In the genomic region with DNA sequence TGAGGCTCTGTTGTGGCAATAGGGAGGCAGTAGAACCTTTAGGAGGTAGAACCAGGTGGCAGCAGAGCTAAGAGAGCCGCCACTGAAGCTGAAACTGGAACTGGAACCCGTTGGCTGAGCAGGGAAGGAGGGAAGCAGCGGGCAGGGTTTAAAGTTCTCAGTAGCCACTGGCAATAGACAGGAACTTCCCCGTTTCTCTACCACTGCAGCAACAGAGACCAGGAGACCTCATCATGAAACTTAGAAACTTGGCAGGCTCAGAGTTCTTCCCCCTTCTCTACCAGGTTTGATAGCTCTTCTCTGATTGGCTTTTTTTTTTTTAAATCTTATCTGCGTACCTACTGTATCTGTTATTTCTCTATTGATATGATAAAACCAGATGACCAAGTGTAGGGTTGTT, we compare ENCODE assay signal across 19 mouse cellular contexts. TPM values are rescaled to one million over a fixed set of nuclear protein-coding genes. Genes with fewer than 3 reads are reported as not detected.
DNase-seq lines count a peak whose midpoint lies in the region; ATAC-seq and TF ChIP-seq lines count a peak whose summit lies in the region.
"Had no signal": no experiment of that assay in that cellular context is flagged by ENCODE, and none has a peak within 500 bp of the region (broad histone marks: within the 10 kb centered on the region; RNA-seq: fewer than 3 reads in every experiment).

No protein-coding gene starts in this region.

- H3K27ac ChIP-seq in bone marrow macrophage, adult 2 months (ENCODE audit: insufficient read depth, low read depth, low read length): no peak overlapping the region
- no peak overlapping the region for H3K27ac ChIP-seq in hindbrain, embryonic 11.5 days (ENCODE audit: low read depth, low read length)
- H3K27ac ChIP-seq: embryonic facial prominence, embryonic 12.5 days; forebrain, embryonic 15.5 days; heart, adult 2 months; heart, embryonic 15.5 days; hindbrain, embryonic 13.5 days; intestine, embryonic 15.5 days had no signal

- intact Hi-C loops in heart, postnatal 14 days (cut with DNase I): no loop called here

- no peak overlapping the region for H3K9ac ChIP-seq in hindbrain, embryonic 11.5 days (ENCODE audit: low read depth, low read length)
- H3K9ac ChIP-seq: embryonic facial prominence, embryonic 12.5 days; forebrain, embryonic 15.5 days; heart, embryonic 15.5 days; hindbrain, embryonic 13.5 days; intestine, embryonic 15.5 days had no signal

- no peaks in the 10 kb centered on the region for H3K27me3 ChIP-seq in hindbrain, embryonic 11.5 days (ENCODE audit: control insufficient read depth, insufficient read depth, low read length)
- H3K27me3 ChIP-seq: embryonic facial prominence, embryonic 12.5 days; forebrain, embryonic 15.5 days; heart, embryonic 15.5 days; hindbrain, embryonic 13.5 days; intestine, embryonic 15.5 days had no signal

- peak; percentile 55 for DNase-seq in heart, adult 11 months
- no peak for DNase-seq in heart, postnatal 14 days
- DNase-seq in left cerebral cortex, adult 9 months (ENCODE audit: low spot score in 2 of 2): no peak
- no peak for DNase-seq in thymus, postnatal 0 days (ENCODE audit: low spot score)
- DNase-seq in hindbrain, embryonic 11.5 days (ENCODE audit: low spot score): no peak
- DNase-seq: adrenal gland, postnatal 14 days; cerebellum, adult 2 months; cerebellum, postnatal 14 days; gastrocnemius, postnatal 36 days; heart, adult 2 months had no signal

- no peaks in the 10 kb centered on the region for H3K9me3 ChIP-seq in hindbrain, embryonic 11.5 days (ENCODE audit: control insufficient read depth, low read length)
- H3K9me3 ChIP-seq: embryonic facial prominence, embryonic 12.5 days; forebrain, embryonic 15.5 days; heart, embryonic 15.5 days; hindbrain, embryonic 13.5 days; intestine, embryonic 15.5 days had no signal

- WGBS in hindbrain, embryonic 11.5 days: 86% methylated on average over 5 of the region's 5 CpGs

- H3K4me2 ChIP-seq in hindbrain, embryonic 11.5 days (replicated peaks; ENCODE audit: low read depth, low read length): no peak overlapping the region
- H3K4me2 ChIP-seq: embryonic facial prominence, embryonic 12.5 days; forebrain, embryonic 15.5 days; heart, embryonic 11.5 days; heart, embryonic 15.5 days; hindbrain, embryonic 13.5 days; intestine, embryonic 15.5 days had no signal

- no peak for TF ChIP-seq CTCF in bone marrow macrophage, adult 2 months (IDR thresholded peaks at IDR 0.05; ENCODE audit: low read depth, low read length)

- H3K36me3 ChIP-seq in hindbrain, embryonic 11.5 days (ENCODE audit: control insufficient read depth, insufficient read depth, low read length): no peaks in the 10 kb centered on the region
- H3K36me3 ChIP-seq: embryonic facial prominence, embryonic 12.5 days; forebrain, embryonic 15.5 days; heart, embryonic 15.5 days; hindbrain, embryonic 13.5 days; intestine, embryonic 15.5 days had no signal

- peak; percentile 17 to 53; a peak in 1 of 4 replicates for ATAC-seq in hematopoietic stem cell, adult 5-6 weeks (replicated peaks in 1 of 2; ENCODE audit: insufficient read depth in 1 of 2, low FRiP score in 2 of 2, low TSS enrichment in 1 of 2, low read depth in 1 of 2, poor library complexity in 2 of 2, severe bottlenecking in 2 of 2)
- no peak for ATAC-seq in hindbrain, embryonic 11.5 days (ENCODE audit: low FRiP score)
- ATAC-seq: forebrain, embryonic 15.5 days; intestine, embryonic 15.5 days had no signal

- H3K4me3 ChIP-seq in bone marrow macrophage, adult 2 months (ENCODE audit: insufficient read depth, low read length): peak overlapping the region; percentile 24; the same call in 1 of the 2 replicates
- H3K4me3 ChIP-seq in hindbrain, embryonic 11.5 days (ENCODE audit: low read depth, low read length): no peak overlapping the region
- H3K4me3 ChIP-seq: embryonic facial prominence, embryonic 12.5 days; forebrain, embryonic 15.5 days; heart, adult 2 months; heart, embryonic 15.5 days; hindbrain, embryonic 13.5 days; intestine, embryonic 15.5 days had no signal

- H3K4me1 ChIP-seq in bone marrow macrophage, adult 2 months (ENCODE audit: control insufficient read depth, insufficient read depth, low read length): peaks cover 7% of the 10 kb centered on the region
- no peaks in the 10 kb centered on the region for H3K4me1 ChIP-seq in hindbrain, embryonic 11.5 days (replicated peaks; ENCODE audit: control insufficient read depth, insufficient read depth, low read length)
- H3K4me1 ChIP-seq: embryonic facial prominence, embryonic 12.5 days; forebrain, embryonic 15.5 days; heart, embryonic 15.5 days; hindbrain, embryonic 13.5 days; intestine, embryonic 15.5 days had no signal

- no peak for TF ChIP-seq POLR2A in bone marrow macrophage, adult 2 months (IDR thresholded peaks at IDR 0.05; ENCODE audit: borderline replicate concordance, low read depth, low read length)

RNA-seq across cellular contexts. Expression of a gene that starts 17.7 kb away (rescaled TPM):
- total RNA-seq in heart, postnatal 14 days (2021): under 1 TPM; 0.37 to 0.38 TPM
- polyA plus RNA-seq in bone marrow macrophage, adult 2 months (2012; ENCODE audit: insufficient read depth, insufficient read length, missing spikeins): not detected in 2 replicates
- not detected in 2 replicates for total RNA-seq in hematopoietic stem cell, adult 5-6 weeks (2017)
- not detected in 2 replicates for polyA plus RNA-seq in thymus, postnatal 0 days (2015; fragmentation: Nextera tagmentation; extraction: Ambion mirVana)
- polyA plus RNA-seq in hindbrain, embryonic 11.5 days (2014; fragmentation: Nextera tagmentation; extraction: Ambion mirVana): 0.76 and 0.82 TPM in 2 replicates
- polyA plus RNA-seq: C2C12 had no signal

RNA-seq across cellular contexts. Expression of a gene that starts 34.8 kb away (rescaled TPM):
- total RNA-seq in heart, postnatal 14 days (2021): 1 to 10 TPM; 3.5 to 4.7 TPM
- polyA plus RNA-seq in bone marrow macrophage, adult 2 months (2012; ENCODE audit: insufficient read depth, insufficient read length, missing spikeins): 2.1 and 2.9 TPM in 2 replicates
- 13.0 and 19.3 TPM in 2 replicates for total RNA-seq in hematopoietic stem cell, adult 5-6 weeks (2017)
- polyA plus RNA-seq in thymus, postnatal 0 days (2015; fragmentation: Nextera tagmentation; extraction: Ambion mirVana): 17.9 and 18.5 TPM in 2 replicates
- 19.4 and 22.5 TPM in 2 replicates for polyA plus RNA-seq in hindbrain, embryonic 11.5 days (2014; fragmentation: Nextera tagmentation; extraction: Ambion mirVana)
